Mouse (Mus musculus) cortical plate, adult 2 months (tissue): Measurements from ENCODE around the gene Gprc5c. TPM values are rescaled to one million over a fixed set of nuclear protein-coding genes. Genes with fewer than 3 reads are reported as not detected.

Experiments used
- H3K27ac ChIP-seq: fragments of 200-500 bp; 2 replicates; pipeline ENCODE4 v1.5.1; 2012; ENCODE audit warnings: low read length, control low read depth, inconsistent platforms; ENCODE audit not compliant: insufficient read depth
- H3K4me1 ChIP-seq: fragments of 200-500 bp; 2 replicates; pipeline ENCODE4 v1.6.1; 2011; ENCODE audit warnings: low read length; ENCODE audit not compliant: control insufficient read depth, insufficient read depth
- H3K4me3 ChIP-seq: fragments of 200-500 bp; 2 replicates; pipeline ENCODE4 v1.5.1; 2011; ENCODE audit warnings: mild to moderate bottlenecking, low read length, control low read depth; ENCODE audit not compliant: insufficient read depth
- CTCF ChIP-seq: fragments of 200-500 bp; IDR thresholded peaks from 2 replicates; pipeline ENCODE4 v1.5.1; 2011; ENCODE audit warnings: mild to moderate bottlenecking, control low read depth, low read length; ENCODE audit not compliant: insufficient read depth; ENCODE audit errors: extremely low read depth
- POLR2A ChIP-seq: fragments of 200-500 bp; IDR thresholded peaks from 2 replicates; pipeline ENCODE4 v1.6.1; 2011; ENCODE audit warnings: mild to moderate bottlenecking, low read length, control low read depth; ENCODE audit not compliant: insufficient read depth; ENCODE audit errors: extremely low read depth
- polyA plus RNA-seq: library from polyadenylated mRNA; depleted of rRNA; stranded (reverse); fragments of >200 nt; gene quantifications from 2 replicates; pipeline ENCODE4 v1.2.3, GENCODE M21; 2012

Gprc5c gene
- polyA plus RNA-seq, 1 experiment, result 4.2 TPM

- Histone ChIP-seq H3K27ac (no peak overlapping the region), H3K4me1 (no peaks in the 10 kb centered on the region; the same call in 1 of the 2 replicates), H3K4me3 (no peak overlapping the region)
- TF ChIP-seq CTCF (no peak), POLR2A (no peak)
Observed at GRCm38 (mm10) chr11:114814873-114815592, 35.9 kb upstream of the Gprc5c start.

GRCm38 (mm10) chr11:114816934-114817333 is 34.0 kb upstream of the Gprc5c start:
- Histone ChIP-seq H3K4me1 (no peaks in the 10 kb centered on the region; the same call in 1 of the 2 replicates), H3K27ac (no peak overlapping the region), H3K4me3 (no peak overlapping the region)
- TF ChIP-seq POLR2A (no peak), CTCF (no peak)

GRCm38 (mm10) chr11:114818185-114818584 is 32.8 kb upstream of the Gprc5c start:
- Histone ChIP-seq H3K4me3 (no peak overlapping the region), H3K27ac (no peak overlapping the region), H3K4me1 (peaks cover 3% of the 10 kb centered on the region)
- no peak for TF ChIP-seq POLR2A
- no peak for TF ChIP-seq CTCF

GRCm38 (mm10) chr11:114819110-114819509 is 31.8 kb upstream of the Gprc5c start:
- no peak overlapping the region for H3K4me3 ChIP-seq
- TF ChIP-seq CTCF, result no peak
- TF ChIP-seq POLR2A, result no peak
- H3K4me1 ChIP-seq, result peaks cover 3% of the 10 kb centered on the region
- H3K27ac ChIP-seq, result no peak overlapping the region

- Histone ChIP-seq H3K27ac (no peak overlapping the region), H3K4me1 (peaks cover 3% of the 10 kb centered on the region), H3K4me3 (no peak overlapping the region)
- no peak for TF ChIP-seq POLR2A
- TF ChIP-seq CTCF, result no peak
Observed at GRCm38 (mm10) chr11:114820444-114820843, 30.5 kb upstream of the Gprc5c start.

GRCm38 (mm10) chr11:114821325-114821724 is 29.6 kb upstream of the Gprc5c start:
- Histone ChIP-seq H3K27ac (no peak overlapping the region), H3K4me1 (peaks cover 3% of the 10 kb centered on the region), H3K4me3 (no peak overlapping the region)
- TF ChIP-seq POLR2A (no peak), CTCF (no peak)

- TF ChIP-seq POLR2A, result no peak
- H3K4me1 ChIP-seq, result peaks cover 3% of the 10 kb centered on the region
- H3K27ac ChIP-seq, result no peak overlapping the region
- no peak overlapping the region for H3K4me3 ChIP-seq
Observed at GRCm38 (mm10) chr11:114822727-114823126, 28.2 kb upstream of the Gprc5c start.

GRCm38 (mm10) chr11:114823199-114823725 is 27.7 kb upstream of the Gprc5c start:
- Histone ChIP-seq H3K4me1 (peaks cover 3% of the 10 kb centered on the region), H3K4me3 (no peak overlapping the region), H3K27ac (no peak overlapping the region)
- TF ChIP-seq CTCF (no peak), POLR2A (no peak)

- H3K4me3 ChIP-seq, result no peak overlapping the region
- H3K4me1 ChIP-seq, result peaks cover 3% of the 10 kb centered on the region
- TF ChIP-seq CTCF, result no peak
- no peak for TF ChIP-seq POLR2A
Observed at GRCm38 (mm10) chr11:114826686-114827085, 24.3 kb upstream of the Gprc5c start.

More at GRCm38 (mm10) chr11:114826686-114827085, 24.3 kb upstream of the Gprc5c start:
- H3K27ac ChIP-seq, result no peak overlapping the region
